Mouse (Mus musculus) cerebellum, adult 9-10 months (tissue): ENCODE measurements at regions not wholly inside any gene's neighbourhood (a gene's known extent, or its start where the extent isn't known, plus 50 kb on each side); places are given as distances from the start of the nearest gene placed in this dataset.
"Not testable (repeated sequence)": the region's sequence is repeated elsewhere in the genome, so short reads cannot be mapped to it uniquely, and the experiment has no call there.

Source experiments
- DNase-seq: peaks from one replicate; pipeline ENCODE4 v3.0.0; 2022

DNA sequence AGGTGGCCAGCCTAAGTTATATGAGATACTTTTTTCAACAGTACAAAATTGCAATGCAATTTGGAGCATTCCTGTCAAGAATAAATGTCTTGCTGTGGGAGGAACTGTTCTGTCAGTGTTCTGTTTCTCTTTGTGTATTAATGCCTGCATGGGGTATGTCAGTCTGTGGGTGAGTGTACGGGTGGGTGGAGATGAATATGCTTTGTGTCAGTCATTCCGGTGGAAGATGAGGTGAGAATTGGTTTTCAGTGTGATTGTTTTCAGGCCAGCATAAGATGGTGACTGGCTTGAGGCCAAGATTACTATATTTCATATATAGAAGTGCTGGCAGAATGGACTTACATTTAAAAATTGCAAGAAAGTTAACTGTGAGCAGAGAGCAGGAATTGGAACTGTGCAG is 184.0 kb downstream of the Frk start:
- DNase-seq = no peak

DNA sequence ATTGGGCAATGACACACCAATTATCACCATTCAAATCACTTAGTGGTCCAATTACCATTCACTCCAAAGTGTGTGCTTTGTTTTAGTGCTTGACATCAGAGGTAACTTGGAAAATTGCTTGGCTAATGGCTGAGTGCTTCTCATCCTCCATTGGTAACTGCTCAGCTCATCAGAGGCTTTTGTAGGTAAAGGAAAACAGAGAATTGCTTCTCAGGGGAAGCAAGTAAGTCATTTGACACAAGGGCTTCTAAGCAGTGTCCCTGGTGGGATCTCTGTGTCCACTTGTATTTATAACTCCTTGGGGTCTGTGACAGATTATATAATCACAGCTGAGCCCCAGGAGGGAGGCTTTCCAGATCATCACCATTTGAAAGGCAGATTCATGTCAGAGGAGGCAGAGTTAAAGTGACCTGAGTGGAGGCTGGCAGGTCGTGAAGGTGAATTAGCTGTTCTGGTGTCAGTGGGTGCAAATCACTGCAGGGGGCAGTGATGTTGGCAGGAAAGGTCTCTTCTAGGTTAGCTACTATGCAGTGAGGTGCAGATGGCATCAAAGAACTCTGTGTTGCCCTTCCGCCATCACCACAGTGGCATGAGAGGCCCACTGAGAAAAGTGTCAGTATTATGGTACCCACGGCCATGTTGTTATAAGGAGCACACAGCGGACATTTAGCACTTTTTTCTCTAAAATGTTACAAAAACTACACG is 184.7 kb downstream of the Frk start:
- DNase-seq = no peak

DNA sequence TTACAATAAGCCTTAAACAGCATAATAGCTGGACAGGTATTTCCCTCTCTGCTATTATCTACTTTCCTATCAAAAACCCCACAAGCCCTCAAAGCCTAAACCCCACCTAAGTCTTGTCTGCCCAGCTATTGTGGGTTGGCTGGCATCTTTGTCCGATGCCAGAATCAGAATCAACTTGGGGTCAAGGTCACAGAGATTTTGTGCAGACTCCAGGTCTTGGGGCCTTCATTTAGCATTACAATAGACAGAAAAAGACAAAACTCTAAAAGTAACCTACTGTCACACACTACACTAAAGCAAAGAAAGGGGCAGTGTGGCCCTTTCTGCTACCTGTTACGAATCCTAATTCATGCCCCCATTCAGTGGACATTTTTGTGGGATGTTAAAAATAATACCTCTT is 188.6 kb downstream of the Frk start:
- no peak for DNase-seq

DNA sequence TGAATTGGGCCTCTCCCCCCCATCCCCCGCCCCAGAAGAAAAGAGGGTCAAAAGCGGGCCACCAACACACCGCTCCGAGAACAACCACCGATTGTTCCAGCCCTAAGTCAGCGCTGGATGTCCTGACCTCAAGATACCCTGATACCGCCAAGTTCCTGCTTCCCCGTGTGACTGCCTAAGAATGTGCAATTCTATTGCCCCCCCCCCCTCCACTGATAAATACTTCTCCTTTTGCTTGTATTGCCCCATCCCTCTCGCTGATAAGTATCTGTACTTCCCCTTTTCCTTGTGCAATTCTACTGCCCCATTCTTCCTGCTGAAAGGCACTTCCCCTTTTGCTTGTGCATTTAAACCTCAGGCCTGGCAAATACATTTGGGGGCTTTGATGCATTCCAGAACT is 216.2 kb downstream of the Frk start:
- not testable (repeated sequence) for DNase-seq

DNA sequence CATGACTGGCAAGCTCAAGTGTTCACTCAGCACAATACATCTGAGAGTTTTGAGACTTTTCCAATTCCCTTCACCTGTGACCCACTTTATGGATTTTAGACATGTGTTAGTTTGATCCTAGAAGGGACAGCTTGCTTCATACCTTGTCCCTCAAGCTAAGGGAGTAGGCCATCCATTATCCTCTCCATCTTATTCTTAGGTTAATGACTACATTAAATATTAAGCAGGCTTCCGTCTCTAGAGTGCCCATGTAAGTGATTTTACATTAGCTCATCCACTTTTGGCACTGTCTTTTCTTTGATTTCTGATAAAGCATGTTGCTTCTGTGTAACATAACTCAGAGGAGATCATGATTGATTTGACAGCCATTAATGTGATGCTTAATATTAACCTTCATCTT is 218.8 kb downstream of the Frk start:
- DNase-seq = no peak

DNA sequence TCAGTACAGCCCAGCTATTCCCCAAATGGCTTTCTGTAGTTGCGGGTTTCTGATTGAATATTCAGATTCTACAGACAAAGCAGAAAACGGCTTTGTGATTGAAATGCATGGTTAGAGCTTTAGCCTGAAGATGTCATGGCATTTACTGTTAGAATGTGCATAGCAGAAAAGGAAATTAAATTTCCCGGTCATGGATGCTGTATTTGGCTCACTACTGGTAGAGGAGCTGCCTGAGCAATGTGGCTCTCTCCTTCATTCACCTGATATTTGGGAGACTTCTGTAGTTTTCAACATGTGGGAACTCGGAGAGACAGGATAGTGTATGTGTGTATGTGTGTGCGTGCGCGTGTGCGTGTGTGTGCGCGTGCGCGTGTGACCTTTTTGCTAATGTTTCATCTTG is 222.2 kb downstream of the Frk start:
- no peak for DNase-seq

DNA sequence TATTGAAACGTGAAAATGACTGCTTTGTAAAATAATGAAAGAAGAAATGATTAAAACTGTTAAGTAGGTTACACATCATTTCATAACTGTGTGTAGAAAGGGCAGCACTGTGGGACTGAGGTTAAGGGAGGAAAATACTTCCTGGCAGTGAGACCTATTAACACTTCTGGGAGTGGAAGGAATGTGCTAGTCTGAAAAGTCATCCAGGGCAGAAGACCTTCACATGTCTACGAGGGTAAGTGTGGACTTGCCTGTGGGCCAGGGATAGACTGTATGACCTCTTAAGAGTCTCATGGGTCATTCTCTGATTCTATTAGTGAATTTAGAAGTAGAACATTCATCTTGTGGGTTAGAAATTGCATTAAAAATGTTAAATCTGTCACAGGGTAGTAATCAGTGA is 248.1 kb downstream of the Frk start:
- no peak for DNase-seq

DNA sequence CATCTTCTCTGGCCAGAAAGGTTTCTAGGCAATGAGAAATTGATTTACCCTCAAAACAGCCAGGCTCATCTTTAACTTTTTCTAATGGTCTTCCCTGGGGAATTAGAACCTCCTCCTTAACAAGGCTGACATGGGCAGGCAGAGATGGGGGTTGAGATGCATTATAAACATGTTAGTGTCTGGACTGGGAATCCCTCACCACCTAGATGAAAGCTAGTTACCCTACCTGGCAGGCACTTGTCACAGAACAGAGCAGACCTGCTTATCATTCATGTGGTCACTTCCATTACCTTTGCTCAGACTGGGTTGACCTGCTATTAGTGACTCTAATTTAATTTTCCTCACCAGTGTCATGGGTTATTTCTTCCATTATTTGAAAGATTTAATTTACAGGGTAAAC is 279.2 kb downstream of the Frk start:
- no peak for DNase-seq

DNA sequence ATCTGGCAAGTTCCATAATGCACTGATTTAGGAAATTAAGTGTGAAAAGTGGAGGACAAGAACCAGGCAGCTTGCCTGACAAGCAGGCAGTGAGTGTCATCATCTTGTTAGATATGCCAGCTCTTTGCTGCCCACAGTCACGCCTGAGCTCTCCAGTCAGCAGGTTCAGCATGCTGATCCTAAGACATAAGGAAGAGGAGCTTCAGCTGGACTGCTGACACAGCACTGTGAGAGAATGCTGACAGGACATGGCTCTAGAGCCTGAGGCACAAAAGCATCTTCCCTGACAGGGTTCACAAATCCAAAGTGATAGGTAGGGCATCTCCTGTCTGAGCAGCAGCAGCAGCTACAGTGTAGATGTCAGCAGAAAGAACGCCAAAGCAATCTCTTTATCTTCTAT is 308.9 kb downstream of the Frk start:
- no peak for DNase-seq

DNA sequence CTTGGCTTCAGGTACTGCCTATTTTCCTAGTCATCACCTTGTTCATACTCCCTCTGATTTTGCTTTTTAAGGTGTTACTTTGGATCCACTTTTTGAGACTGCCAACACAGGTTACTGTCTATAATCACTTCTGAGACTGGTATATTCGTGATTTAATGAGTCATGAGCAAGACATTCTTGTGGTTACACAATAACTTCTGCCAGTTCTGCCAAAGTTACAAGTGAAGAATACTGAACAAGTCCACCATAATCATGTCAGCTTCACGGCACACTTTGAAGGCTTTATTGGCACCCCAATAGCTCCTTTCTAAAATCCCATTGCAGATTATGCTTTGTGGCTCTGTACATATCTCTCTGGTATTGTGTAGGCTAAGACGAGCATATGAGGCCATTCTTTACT is 327.9 kb downstream of the Frk start:
- DNase-seq = no peak

DNA sequence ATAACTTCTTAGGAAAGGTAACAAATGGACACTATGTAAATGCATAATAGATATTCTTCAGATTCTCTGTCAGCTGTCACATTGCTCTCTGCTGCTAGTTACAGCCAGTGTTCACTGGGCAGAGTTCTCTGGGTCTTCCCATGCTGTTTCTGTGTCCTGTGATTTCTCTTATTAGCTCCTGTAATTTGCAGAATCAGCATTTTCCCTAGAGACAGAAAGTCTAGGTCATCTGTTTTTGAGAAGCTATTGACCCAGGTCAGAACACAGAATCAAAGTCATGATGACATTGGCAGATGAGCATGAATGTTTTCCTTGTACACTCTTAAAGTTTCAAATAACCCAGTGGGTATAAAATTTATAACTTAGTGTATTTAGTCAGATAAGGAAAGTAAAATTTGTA is 340.9 kb downstream of the Frk start:
- DNase-seq = no peak

DNA sequence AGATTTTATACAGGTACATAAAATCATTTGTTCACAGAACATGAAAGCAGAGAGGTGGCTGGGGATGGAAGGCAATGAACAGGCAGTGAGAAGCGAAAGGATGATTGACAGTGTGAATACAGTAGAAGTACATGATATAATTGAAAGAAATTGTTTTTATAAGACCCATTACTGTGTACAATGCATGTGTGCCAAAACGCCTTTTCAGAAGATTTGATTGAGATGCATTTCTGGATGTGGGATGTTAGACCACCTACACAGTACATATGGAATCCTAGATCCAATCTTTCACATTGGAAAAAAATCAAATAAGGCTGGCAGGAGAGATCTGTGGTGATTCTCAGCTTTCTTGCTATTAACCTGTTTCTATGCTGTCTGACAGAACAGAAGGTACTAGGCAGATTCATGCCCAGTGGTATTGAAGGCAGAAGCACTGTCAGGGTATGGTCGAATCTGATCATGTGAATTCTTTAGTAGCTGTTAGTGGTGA is 358.9 kb downstream of the Frk start:
- DNase-seq = no peak

DNA sequence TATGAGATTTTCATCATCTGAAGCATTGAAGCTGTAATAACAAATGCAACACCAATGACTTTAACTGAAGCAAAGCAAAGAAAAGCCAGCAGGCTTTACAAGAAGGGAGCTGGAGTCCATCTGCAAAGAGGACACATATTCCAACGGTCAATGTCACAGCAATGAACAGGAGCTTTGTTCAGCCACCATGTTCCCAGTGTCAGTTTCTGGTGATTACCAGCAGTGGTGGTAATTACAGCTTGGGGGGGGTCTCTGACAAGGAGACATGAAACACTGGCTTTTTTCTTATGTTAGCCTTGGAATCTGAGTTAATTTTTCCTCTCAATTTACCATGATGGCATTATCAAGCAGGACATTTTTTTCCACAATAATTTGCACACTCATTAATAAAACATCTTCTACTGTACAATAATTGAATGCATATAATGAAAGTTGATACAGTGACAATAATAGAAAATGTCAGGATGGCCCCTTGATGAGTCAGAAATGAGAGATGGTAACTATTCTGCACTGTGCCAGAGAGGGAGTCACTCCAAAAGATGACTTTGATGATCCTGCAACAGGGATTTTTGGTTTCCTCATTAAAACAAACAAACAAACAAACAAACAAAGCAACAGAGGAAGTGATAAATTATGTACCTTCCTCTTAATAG is 373.4 kb downstream of the Frk start:
- DNase-seq = no peak

DNA sequence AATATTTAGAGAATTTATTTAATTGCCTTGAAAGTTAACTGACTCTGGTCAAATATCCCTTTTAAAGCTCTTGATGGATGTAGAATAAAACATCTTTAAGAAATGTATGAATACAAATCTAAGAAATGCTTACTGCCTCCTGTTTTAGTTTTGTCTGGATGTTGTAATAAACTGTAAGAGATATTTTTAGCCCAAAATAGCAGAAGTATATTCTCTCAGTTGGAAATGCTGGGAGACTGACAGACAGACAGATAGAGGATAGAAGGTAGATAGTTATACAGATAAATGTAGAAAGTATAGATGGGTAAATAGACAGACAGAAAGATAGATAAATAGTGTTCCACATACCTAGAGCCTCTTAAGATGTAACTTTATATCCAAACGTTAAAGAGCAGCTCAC is 379.5 kb downstream of the Frk start:
- DNase-seq = no peak

DNA sequence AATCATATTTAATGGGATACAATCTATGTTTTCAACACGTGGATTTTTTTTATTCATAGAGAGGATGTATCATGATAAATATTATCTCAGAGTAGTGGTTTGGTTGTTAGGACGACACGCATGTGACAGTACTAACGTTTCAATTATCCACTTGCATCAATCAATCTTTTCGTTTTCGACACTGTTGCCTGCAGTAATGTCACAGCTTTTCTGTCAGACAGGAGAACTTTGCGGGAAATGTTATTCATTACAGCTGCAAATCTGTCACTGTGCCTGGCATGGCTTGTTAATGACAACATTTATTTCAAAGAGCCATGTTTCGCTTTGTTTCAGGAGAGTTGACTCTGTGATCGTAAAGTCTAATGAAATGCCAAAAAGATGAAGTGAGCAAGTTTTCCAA is 388.7 kb downstream of the Frk start:
- DNase-seq = no peak

DNA sequence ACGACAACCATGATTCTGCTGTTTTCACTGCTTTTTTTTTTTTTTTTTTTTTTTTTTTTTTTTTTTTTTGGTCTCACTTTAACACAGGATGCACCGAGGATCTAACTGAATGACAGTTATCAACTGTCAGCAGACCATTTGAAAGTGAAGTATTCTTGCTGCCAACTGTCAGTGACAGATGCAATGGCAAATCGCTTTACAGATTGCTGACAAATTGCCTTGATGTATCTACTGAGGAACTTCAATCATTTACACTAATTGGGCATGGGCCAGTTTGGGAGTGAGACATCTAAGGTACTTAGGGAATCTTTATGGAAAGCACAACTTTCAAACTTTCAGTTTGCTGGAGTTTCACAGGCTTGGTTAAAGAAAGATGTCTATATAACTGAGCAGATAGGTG is 395.3 kb downstream of the Frk start:
- DNase-seq = no peak

DNA sequence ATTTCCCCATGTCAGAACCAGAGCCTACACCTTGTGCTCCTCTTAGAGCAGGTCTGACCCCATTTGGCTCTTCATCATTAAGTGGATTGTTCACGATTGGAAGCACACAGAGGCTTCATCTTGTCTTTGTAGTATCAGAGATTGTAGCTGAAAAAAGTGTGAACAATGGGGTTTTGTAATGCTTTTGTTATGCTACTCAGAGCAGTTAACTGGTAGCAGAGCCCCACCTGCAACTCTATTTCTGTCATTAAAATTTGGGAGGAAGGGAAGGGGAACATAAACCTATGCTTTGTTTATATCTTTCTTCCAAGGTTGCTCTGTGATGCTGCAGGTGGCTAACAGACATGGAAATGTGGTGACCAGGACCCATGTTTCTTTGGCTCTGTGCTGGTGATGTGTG is 404.4 kb downstream of the Frk start:
- DNase-seq = no peak

DNA sequence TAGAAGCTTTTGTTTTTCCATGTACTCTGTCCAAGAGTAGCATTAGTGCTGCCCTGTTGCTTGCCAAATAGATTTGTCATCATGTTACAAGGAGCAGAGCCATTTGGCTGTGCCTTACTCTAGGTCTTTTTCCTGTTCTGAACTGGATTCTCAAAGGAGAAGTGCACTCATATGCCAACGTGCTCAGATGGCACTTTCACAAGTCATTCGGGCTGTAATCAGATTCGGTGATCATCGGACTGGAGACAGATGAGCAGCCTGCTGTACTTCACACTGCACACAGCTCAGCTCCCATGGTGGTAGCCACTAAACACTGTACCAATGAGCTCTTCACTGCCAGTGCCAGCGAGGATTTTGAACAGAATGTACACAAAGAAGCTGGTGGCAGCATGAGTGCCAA is 421.1 kb downstream of the Frk start:
- DNase-seq = peak; percentile 4

DNA sequence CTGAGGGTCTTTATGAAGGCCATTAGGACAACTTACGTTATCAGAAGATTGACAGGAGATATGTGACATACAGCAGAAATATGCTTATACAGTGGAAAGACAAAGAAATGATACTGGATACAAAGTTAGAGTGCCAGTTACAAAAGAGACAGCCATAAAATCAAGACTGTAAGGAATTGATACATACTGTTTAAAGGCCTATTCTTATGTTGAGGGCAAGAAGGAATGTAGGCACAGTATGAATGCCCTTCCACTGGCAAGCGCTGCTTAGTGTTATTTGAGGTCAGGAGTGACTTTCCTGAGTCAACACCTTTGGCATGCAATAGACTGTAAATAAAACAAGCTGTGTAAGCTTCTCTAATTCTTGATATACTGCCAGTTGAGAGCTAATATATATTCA is 421.5 kb downstream of the Frk start:
- no peak for DNase-seq

DNA sequence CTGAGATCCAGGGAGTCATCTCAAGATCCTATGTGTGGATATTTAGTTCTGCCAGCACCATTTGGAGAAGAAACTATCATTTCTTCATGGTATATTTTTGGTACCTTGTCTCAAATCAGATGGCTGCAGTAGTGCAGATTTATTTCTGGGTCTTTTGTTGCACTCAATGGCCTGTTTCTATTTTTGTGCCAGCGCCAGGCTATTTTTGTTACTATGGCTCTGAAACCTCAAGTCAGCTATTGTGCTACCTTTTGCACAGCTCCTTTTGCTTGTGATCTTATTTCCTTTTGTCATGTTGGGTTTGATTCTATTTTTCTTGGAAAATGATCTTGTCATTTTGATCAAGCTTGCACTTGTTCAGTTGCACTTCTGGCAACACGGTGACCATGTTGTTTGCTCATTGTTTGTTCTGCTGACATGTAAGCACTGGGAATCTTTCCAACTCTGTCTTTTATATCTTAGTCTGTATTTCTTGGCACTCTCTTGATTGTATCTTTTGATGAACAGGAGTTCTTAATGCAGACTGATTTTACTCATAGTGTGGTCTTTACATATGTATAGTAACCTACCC is 429.0 kb downstream of the Frk start:
- no peak for DNase-seq
